Mouse (Mus musculus): Measurements from ENCODE around the gene Acrv1.

GRCm38 (mm10) chr9:36687329-36687728, 5.7 kb upstream of the Acrv1 start:
- TF ChIP-seq CTCF (IDR thresholded peaks at IDR 0.05; ENCODE audit: control insufficient read depth, insufficient read depth, insufficient replicate concordance, low read depth, low read length) (peak; percentile 6; the same call in 1 of the 2 replicates), POLR2A (IDR thresholded peaks at IDR 0.05; ENCODE audit: control insufficient read depth, low read depth, low read length) (no peak)
